Mouse (Mus musculus) thymus, adult 2 months (tissue): ENCODE results near the gene Zc3hc1.

Source experiments
- CTCF ChIP-seq: fragments of 200-500 bp; IDR thresholded peaks from 2 replicates; pipeline ENCODE4 v1.5.1; 2012; ENCODE audit warnings: mild to moderate bottlenecking, control low read depth, low read length, moderate library complexity, borderline replicate concordance; ENCODE audit not compliant: control insufficient read depth, poor library complexity, insufficient read depth; ENCODE audit errors: extremely low read depth
- POLR2A ChIP-seq: fragments of 200-500 bp; IDR thresholded peaks from 2 replicates; pipeline ENCODE4 v1.6.1; 2012; ENCODE audit warnings: mild to moderate bottlenecking, low read length, control low read depth, moderate library complexity; ENCODE audit not compliant: control insufficient read depth, poor library complexity, insufficient read depth; ENCODE audit errors: extremely low read depth

- TF ChIP-seq POLR2A (no peak), CTCF (no peak)
Measured at GRCm38 (mm10) chr6:30319216-30319615, 71.6 kb downstream of the Zc3hc1 start.
